Mouse (Mus musculus): ENCODE results near the gene Rnpc3. TPM values are rescaled to one million over a fixed set of nuclear protein-coding genes. Genes with fewer than 3 reads are reported as not detected.

Gene Rnpc3
- total RNA-seq (2023) = 57.9 TPM

DNA sequence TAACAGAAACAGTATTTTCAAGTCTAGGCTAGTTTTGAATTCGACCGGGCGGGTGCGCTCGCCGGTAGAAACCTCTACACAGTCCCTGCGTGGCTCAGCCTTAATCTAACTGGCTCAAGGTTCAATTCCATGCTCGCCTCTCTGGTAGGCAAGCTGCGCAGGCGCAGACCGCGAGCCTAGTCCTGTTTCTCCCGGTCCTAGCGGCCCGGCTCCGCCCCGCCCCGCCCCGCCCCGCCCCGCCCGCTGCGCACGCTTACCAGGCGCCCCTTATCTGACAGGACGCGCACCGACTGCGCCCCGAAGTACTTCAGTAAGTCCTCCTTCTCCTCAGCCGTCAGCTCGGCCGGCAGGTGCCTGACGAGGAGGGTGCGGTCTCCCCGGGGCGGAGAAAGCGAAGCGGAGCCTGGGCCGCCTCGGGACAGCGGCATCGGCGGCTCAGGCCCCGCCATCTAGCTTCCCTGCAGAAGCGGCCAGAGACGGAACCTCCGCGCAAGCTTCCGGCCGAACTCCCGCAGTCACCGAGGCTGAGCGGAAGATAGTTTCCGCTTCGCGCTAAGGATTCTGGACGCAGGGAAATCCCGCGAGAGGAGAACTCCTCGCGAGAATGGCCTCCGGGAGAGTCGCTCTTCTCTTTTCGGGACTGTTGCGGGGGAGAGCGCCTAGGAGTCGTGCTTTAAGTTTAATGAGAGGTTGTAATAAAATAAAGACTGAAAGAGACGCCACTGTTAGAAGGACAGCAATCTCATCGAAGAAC lies at the start of gene Rnpc3:
Gene Rnpc3, minus strand, starts transcription at position 544 of the 754 bp plus-strand sequence.

DNA sequence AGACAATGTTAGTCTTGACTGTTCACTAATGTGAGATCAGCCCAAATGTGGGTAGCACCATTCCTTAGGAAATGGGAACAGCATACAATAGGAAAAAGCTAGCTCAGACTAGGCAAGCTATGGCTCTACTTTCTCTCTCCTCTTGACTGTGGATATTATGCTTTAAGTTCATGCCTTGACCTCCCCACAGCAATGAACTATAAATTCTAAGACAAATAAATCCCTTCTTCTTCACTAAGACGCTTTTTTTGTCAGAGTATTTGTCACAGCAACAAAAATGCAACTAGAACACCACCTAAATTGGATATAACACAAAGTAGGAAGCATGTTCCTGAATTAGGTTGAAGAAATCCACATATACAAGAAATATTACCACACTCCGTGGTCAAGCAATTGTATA lies 23.4 kb downstream of the Rnpc3 start, which contains the start of gene Amy1:
Gene Amy1, minus strand, starts transcription at position 101 of the 400 bp plus-strand sequence.

Other genes starting within 250 kb of the Rnpc3 start
- gene Amy2a1, start 97.7 kb downstream of the Rnpc3 start, total RNA-seq (2023) = 10.2 TPM
- gene Amy1, start 23.4 kb downstream of the Rnpc3 start, total RNA-seq (2023) = 1.0 TPM